Mouse (Mus musculus): ENCODE measurements around the gene Tnni2. TPM values are rescaled to one million over a fixed set of nuclear protein-coding genes. Genes with fewer than 3 reads are reported as not detected.

Tnni2 gene
- polyA plus RNA-seq, 1 experiment from 2014 or later: 20.6 TPM

DNA sequence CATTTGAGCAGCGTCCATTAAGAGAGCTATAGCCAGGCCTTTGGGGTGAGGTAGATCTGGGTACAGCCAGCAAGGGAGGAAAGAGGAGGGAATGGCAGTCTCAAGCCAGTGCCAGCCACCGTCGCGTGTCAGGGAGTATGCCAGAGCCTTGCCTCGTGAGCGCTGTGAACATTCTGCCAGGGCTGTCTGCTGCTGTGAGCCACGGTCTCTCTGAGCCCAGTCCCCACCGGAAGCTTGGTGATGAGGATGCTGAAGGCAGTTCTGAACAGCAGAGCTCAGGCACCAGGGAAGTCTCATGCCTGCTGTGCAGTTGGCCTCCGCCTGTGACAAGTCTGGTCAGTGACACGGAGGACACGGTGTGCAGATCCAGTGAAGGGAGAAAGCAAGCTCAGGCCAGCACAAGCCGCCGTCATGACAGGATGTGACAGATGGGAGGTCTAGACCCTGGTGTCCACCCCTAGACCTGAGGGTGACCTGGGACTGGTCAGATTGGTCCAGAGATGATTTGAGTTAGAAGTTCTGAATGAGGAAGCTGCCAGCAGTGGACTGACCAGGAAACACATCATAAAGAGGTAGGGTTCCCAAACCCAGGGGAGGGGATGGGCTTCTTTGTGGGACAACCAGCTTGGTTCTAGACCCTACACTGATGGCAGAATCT is 35.3 kb downstream of the Tnni2 start:
- no peaks in the 10 kb centered on the region for H3K36me3 ChIP-seq (ENCODE audit: inconsistent target)
- 94% methylated on average over 13 of the region's 13 CpGs for WGBS (ENCODE audit: missing documents)
- no peak overlapping the region for H3K4me3 ChIP-seq (ENCODE audit: inconsistent target)
- peaks cover 96% of the 10 kb centered on the region for H3K79me2 ChIP-seq (ENCODE audit: inconsistent target)
- H3K27ac ChIP-seq: no peak overlapping the region

- no peak overlapping the region for H3K27ac ChIP-seq
- no peak overlapping the region for H3K4me3 ChIP-seq (ENCODE audit: inconsistent target)
- H3K36me3 ChIP-seq (ENCODE audit: inconsistent target): no peaks in the 10 kb centered on the region
- H3K79me2 ChIP-seq (ENCODE audit: inconsistent target): peaks cover 92% of the 10 kb centered on the region
- WGBS (ENCODE audit: missing documents): 96% methylated on average over 6 of the region's 6 CpGs
These were observed 36.4 kb downstream of the Tnni2 start for GRCm38 (mm10) chr7:142478001-142478400.

DNA sequence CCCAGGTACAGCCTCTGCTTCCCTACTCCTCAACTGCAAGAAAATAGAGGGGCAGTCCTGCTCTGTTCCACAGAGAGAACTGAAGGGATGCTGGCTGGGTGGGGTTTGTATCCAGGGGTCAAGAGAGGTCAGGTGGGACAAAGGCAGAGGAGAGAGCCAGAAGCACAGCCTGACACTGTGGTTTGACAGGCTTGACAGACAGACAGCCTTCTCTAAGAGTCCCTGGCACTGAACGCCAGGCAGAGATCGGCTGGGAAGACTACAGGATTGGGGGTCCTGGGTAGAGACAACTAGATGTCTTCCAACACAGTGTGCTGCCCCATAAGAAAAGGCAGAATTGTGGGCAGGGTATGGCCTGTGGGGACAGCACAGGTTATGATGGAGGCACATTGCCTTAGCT is 37.0 kb downstream of the Tnni2 start:
- Histone ChIP-seq H3K79me2 (ENCODE audit: inconsistent target) (peaks cover 86% of the 10 kb centered on the region), H3K4me3 (ENCODE audit: inconsistent target) (no peak overlapping the region), H3K36me3 (ENCODE audit: inconsistent target) (no peaks in the 10 kb centered on the region), H3K27ac (no peak overlapping the region)
- 93% methylated on average over 2 of the region's 2 CpGs for WGBS (ENCODE audit: missing documents)

- H3K79me2 ChIP-seq (ENCODE audit: inconsistent target): peaks cover 78% of the 10 kb centered on the region
- H3K4me3 ChIP-seq (ENCODE audit: inconsistent target): no peak overlapping the region
- no peak overlapping the region for H3K27ac ChIP-seq
- H3K36me3 ChIP-seq (ENCODE audit: inconsistent target): peaks cover 5% of the 10 kb centered on the region; the same call in 1 of the 2 replicates
These were observed 37.7 kb downstream of the Tnni2 start for GRCm38 (mm10) chr7:142479307-142479706.

GRCm38 (mm10) chr7:142479886-142480285 is 38.3 kb downstream of the Tnni2 start:
- Histone ChIP-seq H3K4me3 (ENCODE audit: inconsistent target) (no peak overlapping the region), H3K79me2 (ENCODE audit: inconsistent target) (peaks cover 74% of the 10 kb centered on the region), H3K36me3 (ENCODE audit: inconsistent target) (peaks cover 8% of the 10 kb centered on the region; the same call in 1 of the 2 replicates), H3K27ac (no peak overlapping the region)
- WGBS (ENCODE audit: missing documents): 98% methylated on average over 3 of the region's 3 CpGs

DNA sequence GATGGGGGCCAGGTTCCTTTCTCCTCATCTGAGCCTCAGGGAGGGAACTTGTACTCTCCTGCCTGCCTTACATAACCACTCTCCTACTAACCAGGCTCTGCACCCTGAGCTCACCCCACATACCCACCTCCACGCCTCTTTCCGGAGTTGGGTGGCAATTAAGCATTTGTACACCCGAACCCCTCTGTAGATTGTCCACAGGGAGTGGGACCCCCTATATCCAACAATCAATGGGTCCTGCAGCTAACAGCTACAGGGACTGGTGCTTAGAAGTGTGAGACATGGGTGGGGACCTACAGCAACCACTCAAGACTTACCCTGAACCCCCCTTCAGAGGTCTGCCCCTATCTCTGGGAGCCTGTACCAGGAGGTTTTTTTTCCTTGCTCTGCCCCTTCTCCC is 39.1 kb downstream of the Tnni2 start:
- no peak overlapping the region for H3K4me3 ChIP-seq (ENCODE audit: inconsistent target)
- no peak overlapping the region for H3K27ac ChIP-seq
- 80% methylated on average over 3 of the region's 3 CpGs for WGBS (ENCODE audit: missing documents)
- H3K36me3 ChIP-seq (ENCODE audit: inconsistent target): peaks cover 16% of the 10 kb centered on the region; the same call in 1 of the 2 replicates
- peaks cover 66% of the 10 kb centered on the region for H3K79me2 ChIP-seq (ENCODE audit: inconsistent target)

GRCm38 (mm10) chr7:142481186-142481567 is 39.6 kb downstream of the Tnni2 start:
- WGBS (ENCODE audit: missing documents): 47% methylated on average over 5 of the region's 5 CpGs
- no peak overlapping the region for H3K27ac ChIP-seq

GRCm38 (mm10) chr7:142481568-142482255 is 40.1 kb downstream of the Tnni2 start:
- Histone ChIP-seq H3K4me3 (ENCODE audit: inconsistent target) (no peak overlapping the region), H3K36me3 (ENCODE audit: inconsistent target) (peaks cover 26% of the 10 kb centered on the region; the same call in 1 of the 2 replicates), H3K27ac (no peak overlapping the region), H3K79me2 (ENCODE audit: inconsistent target) (peaks cover 56% of the 10 kb centered on the region)
- WGBS (ENCODE audit: missing documents): 45% methylated on average over 17 of the region's 22 CpGs

More at GRCm38 (mm10) chr7:142481186-142481567, 39.6 kb downstream of the Tnni2 start:
- Histone ChIP-seq H3K4me3 (ENCODE audit: inconsistent target) (no peak overlapping the region), H3K79me2 (ENCODE audit: inconsistent target) (peaks cover 61% of the 10 kb centered on the region), H3K36me3 (ENCODE audit: inconsistent target) (peaks cover 21% of the 10 kb centered on the region; the same call in 1 of the 2 replicates)

- 95% methylated on average over 4 of the region's 6 CpGs for WGBS (ENCODE audit: missing documents)
- H3K4me3 ChIP-seq (ENCODE audit: inconsistent target): no peak overlapping the region
- peaks cover 50% of the 10 kb centered on the region for H3K79me2 ChIP-seq (ENCODE audit: inconsistent target)
- H3K36me3 ChIP-seq (ENCODE audit: inconsistent target): peaks cover 31% of the 10 kb centered on the region; the same call in 1 of the 2 replicates
- H3K27ac ChIP-seq: no peak overlapping the region
These were observed 40.6 kb downstream of the Tnni2 start for GRCm38 (mm10) chr7:142482256-142482609.

DNA sequence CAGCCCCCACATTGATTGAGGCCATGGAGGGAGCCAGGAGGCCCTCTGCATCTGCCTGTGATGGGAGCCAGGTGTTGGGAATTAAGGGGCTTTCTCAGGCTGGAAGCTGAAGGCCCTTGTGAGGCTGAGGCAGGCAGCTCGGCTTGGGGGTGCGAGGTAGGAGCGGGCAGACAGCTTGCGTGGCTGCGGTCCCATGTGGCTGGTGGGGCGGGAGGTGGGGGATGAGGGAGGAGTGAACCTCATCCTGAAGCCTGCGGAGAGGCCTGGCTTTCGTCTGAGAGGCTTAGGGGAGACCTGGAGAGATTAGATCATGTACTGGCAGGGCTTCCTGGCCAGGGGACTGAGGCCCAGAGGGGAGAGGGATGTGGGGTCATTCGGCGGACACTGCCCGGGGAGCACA is 41.5 kb downstream of the Tnni2 start:
- Histone ChIP-seq H3K4me3 (ENCODE audit: inconsistent target) (no peak overlapping the region), H3K36me3 (ENCODE audit: inconsistent target) (peaks cover 39% of the 10 kb centered on the region; the same call in 1 of the 2 replicates), H3K27ac (no peak overlapping the region), H3K79me2 (ENCODE audit: inconsistent target) (peaks cover 41% of the 10 kb centered on the region)
- 98% methylated on average over 11 of the region's 11 CpGs for WGBS (ENCODE audit: missing documents)

GRCm38 (mm10) chr7:142484780-142485179 is 43.2 kb downstream of the Tnni2 start:
- 88% methylated on average over 8 of the region's 12 CpGs for WGBS (ENCODE audit: missing documents)
- H3K36me3 ChIP-seq (ENCODE audit: inconsistent target): peaks cover 55% of the 10 kb centered on the region; the same call in 1 of the 2 replicates

DNA sequence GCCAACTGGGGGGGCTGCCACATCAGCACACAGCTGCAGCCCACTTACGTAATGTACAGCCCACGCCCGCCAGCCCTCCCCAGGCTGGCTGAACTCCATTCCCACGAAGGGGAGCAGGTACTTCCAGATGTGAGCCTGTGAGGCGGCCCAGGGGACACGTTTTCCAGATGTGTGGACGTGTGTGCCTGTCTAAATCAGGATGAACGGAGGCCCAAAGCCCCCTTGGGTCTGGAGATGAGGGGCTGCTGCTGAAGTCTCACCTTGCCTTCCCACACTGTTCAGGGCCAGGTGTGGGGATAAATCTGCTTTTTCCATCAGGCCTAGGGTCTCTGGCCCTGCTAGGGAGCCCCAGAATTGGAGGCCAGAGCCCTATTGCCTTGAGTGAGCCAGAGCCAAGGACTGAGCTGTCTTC is 45.1 kb downstream of the Tnni2 start:
- Histone ChIP-seq H3K79me2 (ENCODE audit: inconsistent target) (peaks cover 7% of the 10 kb centered on the region; the same call in 1 of the 2 replicates), H3K27ac (no peak overlapping the region), H3K4me3 (ENCODE audit: inconsistent target) (no peak overlapping the region), H3K36me3 (ENCODE audit: inconsistent target) (peaks cover 74% of the 10 kb centered on the region)
- 91% methylated on average over 8 of the region's 8 CpGs for WGBS (ENCODE audit: missing documents)

More at GRCm38 (mm10) chr7:142484780-142485179, 43.2 kb downstream of the Tnni2 start:
- H3K79me2 ChIP-seq (ENCODE audit: inconsistent target): peaks cover 25% of the 10 kb centered on the region
- H3K27ac ChIP-seq: no peak overlapping the region
- H3K4me3 ChIP-seq (ENCODE audit: inconsistent target): no peak overlapping the region

- Histone ChIP-seq H3K27ac (no peak overlapping the region), H3K79me2 (ENCODE audit: inconsistent target) (peaks cover 2% of the 10 kb centered on the region; the same call in 1 of the 2 replicates), H3K4me3 (ENCODE audit: inconsistent target) (no peak overlapping the region), H3K36me3 (ENCODE audit: inconsistent target) (peaks cover 80% of the 10 kb centered on the region)
- 89% methylated on average over 6 of the region's 9 CpGs for whole genome bisulfite sequencing (ENCODE audit: missing documents)
These were observed 45.8 kb downstream of the Tnni2 start for GRCm38 (mm10) chr7:142487341-142487859.

- Histone ChIP-seq H3K4me3 (ENCODE audit: inconsistent target) (no peak overlapping the region), H3K79me2 (ENCODE audit: inconsistent target) (no peaks in the 10 kb centered on the region), H3K27ac (no peak overlapping the region), H3K36me3 (ENCODE audit: inconsistent target) (peaks cover 86% of the 10 kb centered on the region)
- 90% methylated on average over 2 of the region's 3 CpGs for WGBS (ENCODE audit: missing documents)
These were observed 46.4 kb downstream of the Tnni2 start for GRCm38 (mm10) chr7:142488053-142488452.

GRCm38 (mm10) chr7:142493535-142493934 is 51.9 kb downstream of the Tnni2 start:
- Histone ChIP-seq H3K4me3 (ENCODE audit: inconsistent target) (no peak overlapping the region), H3K27ac (no peak overlapping the region), H3K79me2 (ENCODE audit: inconsistent target) (no peaks in the 10 kb centered on the region), H3K36me3 (ENCODE audit: inconsistent target) (peaks cover 58% of the 10 kb centered on the region)
- WGBS (ENCODE audit: missing documents): 94% methylated on average over 7 of the region's 8 CpGs
